Mouse (Mus musculus): Measurements from ENCODE around the gene Trp73.
A peak's percentile ranks its signal among the peaks of the same experiment; 100 is the strongest.

- peak; percentile 47 for TF ChIP-seq CTCF (IDR thresholded peaks at IDR 0.05; ENCODE audit: low read depth)
- TF ChIP-seq EP300 (optimal IDR thresholded peaks at IDR 0.05), result no peak
Measured at GRCm38 (mm10) chr4:154089205-154089604, 50.8 kb downstream of the Trp73 start.
